Mouse (Mus musculus): ENCODE data around the gene Gng2. TPM values are rescaled to one million over a fixed set of nuclear protein-coding genes. Genes with fewer than 3 reads are reported as not detected.
"Not testable (repeated sequence)": the region's sequence is repeated elsewhere in the genome, so short reads cannot be mapped to it uniquely, and the experiment has no call there.

The Gng2 gene
- polyA plus RNA-seq, 1 experiment from 2014 or later = 32.7 TPM

DNA sequence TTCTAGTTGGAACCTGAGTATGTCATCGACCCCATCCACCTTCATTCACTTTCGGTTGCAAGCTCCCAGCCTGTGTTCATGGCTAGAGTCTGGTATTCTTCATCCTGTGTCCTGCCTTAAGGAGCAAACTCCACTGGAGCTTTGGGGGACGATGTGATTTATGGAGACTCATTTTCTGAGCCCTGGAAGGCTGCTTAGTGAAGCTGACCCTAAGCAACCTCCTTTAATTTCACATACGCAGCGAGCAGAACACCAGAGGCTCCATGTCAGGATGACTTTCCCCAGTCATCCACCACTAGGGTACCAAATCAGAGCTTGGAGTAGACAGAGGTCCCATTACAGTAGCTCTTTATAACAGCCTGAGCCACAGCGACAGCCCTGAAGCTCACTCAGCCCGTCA is 59.9 kb downstream of the Gng2 start:
- Histone ChIP-seq H3K36me3 (ENCODE audit: control insufficient read depth, insufficient read depth, low read length) (no peaks in the 10 kb centered on the region), H3K9me3 (ENCODE audit: control insufficient read depth, low read length) (no peaks in the 10 kb centered on the region), H3K4me2 (no peak overlapping the region), H3K9ac (ENCODE audit: low read depth, low read length) (no peak overlapping the region), H3K4me1 (replicated peaks; ENCODE audit: control insufficient read depth, insufficient read depth, low read length) (no peaks in the 10 kb centered on the region), H3K27me3 (replicated peaks; ENCODE audit: control insufficient read depth, insufficient read depth, low read length) (no peaks in the 10 kb centered on the region), H3K4me3 (ENCODE audit: low read depth, low read length) (no peak overlapping the region), H3K27ac (ENCODE audit: low read depth, low read length) (no peak overlapping the region)
- 85% methylated on average over 7 of the region's 7 CpGs for WGBS
- no peak for ATAC-seq (replicated peaks; ENCODE audit: low FRiP score)
- DNase-seq (ENCODE audit: low spot score) = no peak

DNA sequence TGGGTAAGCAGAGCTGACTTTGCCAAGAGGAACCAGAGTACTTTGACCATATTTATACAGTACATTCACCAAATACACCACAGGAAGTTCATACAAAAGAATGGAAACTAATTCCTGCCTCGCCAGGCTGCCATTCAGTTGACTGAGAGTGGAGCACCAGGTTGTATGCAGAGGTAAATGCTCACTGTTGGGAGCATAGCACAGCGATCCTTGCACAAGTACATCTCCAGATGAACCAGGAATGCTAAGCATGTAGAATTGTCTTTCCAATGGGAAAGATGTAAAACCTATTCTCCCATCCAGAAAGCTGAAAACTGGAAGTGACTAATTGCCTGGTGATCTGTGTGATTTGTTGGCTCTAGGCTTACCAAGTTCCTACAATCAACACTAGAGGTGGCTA is 61.1 kb downstream of the Gng2 start:
- H3K4me2 ChIP-seq = no peak overlapping the region
- H3K4me3 ChIP-seq (ENCODE audit: low read depth, low read length) = no peak overlapping the region
- no peak for ATAC-seq (replicated peaks; ENCODE audit: low FRiP score)
- no peak for DNase-seq (ENCODE audit: low spot score)
- H3K4me1 ChIP-seq (replicated peaks; ENCODE audit: control insufficient read depth, insufficient read depth, low read length) = no peaks in the 10 kb centered on the region
- WGBS = 88% methylated on average over 2 of the region's 2 CpGs
- H3K36me3 ChIP-seq (ENCODE audit: control insufficient read depth, insufficient read depth, low read length) = no peaks in the 10 kb centered on the region
- no peak overlapping the region for H3K27ac ChIP-seq (ENCODE audit: low read depth, low read length)
- H3K9ac ChIP-seq (ENCODE audit: low read depth, low read length) = no peak overlapping the region
- no peaks in the 10 kb centered on the region for H3K27me3 ChIP-seq (replicated peaks; ENCODE audit: control insufficient read depth, insufficient read depth, low read length)
- no peaks in the 10 kb centered on the region for H3K9me3 ChIP-seq (ENCODE audit: control insufficient read depth, low read length)

DNA sequence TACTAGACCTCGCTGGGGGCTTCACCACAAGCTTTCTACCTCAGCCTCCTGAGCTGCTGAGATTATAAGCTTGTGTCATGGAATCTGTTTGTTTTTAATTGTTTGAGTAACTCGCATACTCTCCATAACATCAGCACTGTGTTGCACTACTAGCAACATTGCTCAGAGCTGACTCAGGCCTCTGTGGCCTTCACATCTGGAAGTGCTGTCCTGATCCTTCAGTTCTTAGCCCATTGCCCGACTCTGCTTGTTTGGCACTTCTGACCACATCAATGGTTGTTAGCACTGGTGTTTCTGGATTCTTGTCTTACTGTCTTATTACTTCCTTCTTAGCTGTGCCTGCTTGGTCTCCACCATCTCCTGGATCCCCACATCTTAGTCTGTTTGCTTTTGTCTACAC is 64.5 kb downstream of the Gng2 start:
- Histone ChIP-seq H3K9me3 (ENCODE audit: control insufficient read depth, low read length) (no peaks in the 10 kb centered on the region), H3K9ac (ENCODE audit: low read depth, low read length) (no peak overlapping the region), H3K4me3 (ENCODE audit: low read depth, low read length) (no peak overlapping the region), H3K36me3 (ENCODE audit: control insufficient read depth, insufficient read depth, low read length) (no peaks in the 10 kb centered on the region), H3K4me1 (replicated peaks; ENCODE audit: control insufficient read depth, insufficient read depth, low read length) (no peaks in the 10 kb centered on the region), H3K27me3 (replicated peaks; ENCODE audit: control insufficient read depth, insufficient read depth, low read length) (no peaks in the 10 kb centered on the region), H3K4me2 (no peak overlapping the region), H3K27ac (ENCODE audit: low read depth, low read length) (no peak overlapping the region)
- no peak for DNase-seq (ENCODE audit: low spot score)
- no peak for ATAC-seq (replicated peaks; ENCODE audit: low FRiP score)
- WGBS = 75% methylated on average over 3 of the region's 3 CpGs

DNA sequence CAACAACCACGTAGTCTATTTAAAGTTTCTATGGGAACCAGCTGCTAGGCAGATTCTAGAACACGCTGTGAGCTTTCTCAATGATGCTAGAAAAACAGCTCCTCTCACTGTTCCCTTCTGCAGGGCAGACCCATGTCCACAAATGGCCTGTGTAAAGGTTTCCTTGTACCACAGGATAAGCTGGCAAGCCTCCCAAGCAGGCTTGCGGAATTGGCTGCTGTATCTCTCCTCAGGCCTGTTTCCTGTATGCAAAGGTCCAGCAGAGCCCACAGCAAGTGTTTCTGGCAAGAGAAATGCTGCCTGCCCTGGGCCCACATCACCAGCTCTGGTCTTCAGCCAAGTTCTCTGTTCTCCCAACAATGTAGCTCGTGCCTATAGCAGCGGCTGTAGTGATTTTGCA is 71.8 kb downstream of the Gng2 start:
- Histone ChIP-seq H3K9me3 (ENCODE audit: control insufficient read depth, low read length) (no peaks in the 10 kb centered on the region), H3K27me3 (replicated peaks; ENCODE audit: control insufficient read depth, insufficient read depth, low read length) (no peaks in the 10 kb centered on the region), H3K4me1 (replicated peaks; ENCODE audit: control insufficient read depth, insufficient read depth, low read length) (no peaks in the 10 kb centered on the region), H3K4me3 (ENCODE audit: low read depth, low read length) (no peak overlapping the region), H3K27ac (ENCODE audit: low read depth, low read length) (no peak overlapping the region), H3K4me2 (no peak overlapping the region), H3K9ac (ENCODE audit: low read depth, low read length) (no peak overlapping the region), H3K36me3 (ENCODE audit: control insufficient read depth, insufficient read depth, low read length) (no peaks in the 10 kb centered on the region)
- ATAC-seq (replicated peaks; ENCODE audit: low FRiP score) (no peak), DNase-seq (ENCODE audit: low spot score) (no peak)
- 80% methylated on average over 5 of the region's 5 CpGs for WGBS

DNA sequence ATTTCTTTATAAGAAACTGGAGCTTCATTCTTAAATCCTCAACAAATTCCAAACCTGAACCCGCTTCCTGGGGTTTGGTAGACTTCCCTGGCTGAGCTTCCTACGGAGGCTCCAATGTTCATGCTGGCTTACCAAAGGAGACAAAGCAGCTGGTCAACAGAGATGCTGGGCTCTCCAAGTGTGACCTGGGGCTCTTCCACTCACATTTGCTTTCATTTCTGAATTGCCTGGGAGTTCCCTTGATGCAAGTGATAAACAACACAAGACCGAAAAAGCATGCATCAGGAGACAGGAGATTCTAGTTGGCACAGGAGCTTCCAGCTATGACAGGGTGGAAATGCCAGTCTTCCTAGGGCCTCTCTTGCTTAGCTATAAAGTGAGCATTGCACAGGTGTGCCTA is 72.6 kb downstream of the Gng2 start:
- Histone ChIP-seq H3K36me3 (ENCODE audit: control insufficient read depth, insufficient read depth, low read length) (no peaks in the 10 kb centered on the region), H3K27me3 (replicated peaks; ENCODE audit: control insufficient read depth, insufficient read depth, low read length) (no peaks in the 10 kb centered on the region), H3K4me2 (no peak overlapping the region), H3K9ac (ENCODE audit: low read depth, low read length) (no peak overlapping the region), H3K9me3 (ENCODE audit: control insufficient read depth, low read length) (no peaks in the 10 kb centered on the region), H3K4me1 (replicated peaks; ENCODE audit: control insufficient read depth, insufficient read depth, low read length) (no peaks in the 10 kb centered on the region), H3K4me3 (ENCODE audit: low read depth, low read length) (no peak overlapping the region), H3K27ac (ENCODE audit: low read depth, low read length) (no peak overlapping the region)
- ATAC-seq (replicated peaks; ENCODE audit: low FRiP score) = no peak
- DNase-seq (ENCODE audit: low spot score) = no peak
- 77% methylated on average over 3 of the region's 3 CpGs for WGBS

DNA sequence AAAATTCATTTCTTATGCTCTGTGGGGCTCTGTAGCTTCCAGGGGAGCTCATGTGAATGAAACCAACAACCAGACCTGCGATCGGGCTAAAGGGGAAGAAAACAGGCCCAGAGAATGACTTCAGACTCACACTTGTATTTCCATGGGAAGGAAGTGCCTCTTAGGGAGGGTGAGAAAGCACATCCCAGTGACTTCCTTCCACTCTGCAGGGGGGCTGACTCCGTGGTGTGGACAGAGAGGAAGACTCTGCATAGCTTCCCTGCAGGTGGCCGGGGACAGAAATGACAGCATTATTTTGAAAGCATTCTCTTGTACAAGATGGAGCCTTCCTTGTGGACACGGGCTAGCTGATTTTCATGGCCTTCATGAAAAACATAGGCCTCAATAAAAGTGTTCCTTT is 73.4 kb downstream of the Gng2 start:
- Histone ChIP-seq H3K4me1 (replicated peaks; ENCODE audit: control insufficient read depth, insufficient read depth, low read length) (no peaks in the 10 kb centered on the region), H3K9me3 (ENCODE audit: control insufficient read depth, low read length) (no peaks in the 10 kb centered on the region), H3K36me3 (ENCODE audit: control insufficient read depth, insufficient read depth, low read length) (no peaks in the 10 kb centered on the region), H3K27me3 (replicated peaks; ENCODE audit: control insufficient read depth, insufficient read depth, low read length) (no peaks in the 10 kb centered on the region), H3K27ac (ENCODE audit: low read depth, low read length) (no peak overlapping the region), H3K9ac (ENCODE audit: low read depth, low read length) (no peak overlapping the region), H3K4me3 (ENCODE audit: low read depth, low read length) (no peak overlapping the region), H3K4me2 (no peak overlapping the region)
- 38% methylated on average over 5 of the region's 5 CpGs for WGBS
- DNase-seq (ENCODE audit: low spot score) = no peak
- ATAC-seq (replicated peaks; ENCODE audit: low FRiP score) = no peak

DNA sequence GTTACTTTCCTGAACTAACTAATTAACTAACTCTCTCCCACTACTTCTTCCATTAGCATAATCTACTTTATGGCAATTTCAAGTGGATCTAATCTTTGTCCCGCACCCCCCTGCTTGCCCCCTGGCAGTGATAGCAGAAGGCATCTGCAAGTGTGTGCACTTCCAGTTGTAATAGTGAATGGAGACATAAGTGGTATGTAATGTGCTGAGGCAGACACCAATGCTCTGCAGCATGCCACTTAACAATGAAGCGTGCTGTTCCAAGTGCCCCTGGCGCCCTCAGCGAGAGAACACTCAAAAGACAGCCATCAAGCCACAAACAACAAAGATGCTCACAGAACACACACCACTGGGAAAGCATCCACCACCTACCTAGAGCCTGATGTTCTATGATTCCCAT is 76.9 kb downstream of the Gng2 start:
- H3K27me3 ChIP-seq (replicated peaks; ENCODE audit: control insufficient read depth, insufficient read depth, low read length) = no peaks in the 10 kb centered on the region
- H3K27ac ChIP-seq (ENCODE audit: low read depth, low read length) = no peak overlapping the region
- H3K9ac ChIP-seq (ENCODE audit: low read depth, low read length) = no peak overlapping the region
- H3K36me3 ChIP-seq (ENCODE audit: control insufficient read depth, insufficient read depth, low read length) = no peaks in the 10 kb centered on the region
- no peak overlapping the region for H3K4me2 ChIP-seq
- ATAC-seq (replicated peaks; ENCODE audit: low FRiP score) (no peak), DNase-seq (ENCODE audit: low spot score) (no peak)
- H3K4me3 ChIP-seq (ENCODE audit: low read depth, low read length) = no peak overlapping the region
- H3K9me3 ChIP-seq (ENCODE audit: control insufficient read depth, low read length) = no peaks in the 10 kb centered on the region
- 83% methylated on average over 4 of the region's 4 CpGs for WGBS
- H3K4me1 ChIP-seq (replicated peaks; ENCODE audit: control insufficient read depth, insufficient read depth, low read length) = no peaks in the 10 kb centered on the region

DNA sequence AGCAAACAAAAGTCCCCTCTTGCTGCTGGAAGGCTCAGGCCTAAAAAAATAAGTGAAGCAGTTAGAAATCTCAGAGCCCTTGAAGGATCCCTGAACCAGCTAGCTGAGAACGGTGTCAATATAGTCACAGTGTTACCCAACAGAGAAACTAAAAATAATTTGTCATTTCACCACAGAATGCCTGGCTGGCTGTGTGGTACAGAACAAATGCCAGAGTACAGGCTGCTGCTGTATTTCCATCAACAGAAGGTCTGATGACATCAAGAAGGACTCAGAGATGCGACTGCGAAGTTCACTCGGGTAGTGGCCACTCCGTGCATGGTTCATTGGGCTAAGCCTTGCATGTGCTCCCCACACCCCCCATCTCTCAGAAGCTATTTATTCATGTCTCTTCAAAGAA is 89.9 kb downstream of the Gng2 start:
- 88% methylated on average over 5 of the region's 5 CpGs for WGBS
- no peak overlapping the region for H3K4me2 ChIP-seq
- no peak overlapping the region for H3K9ac ChIP-seq (ENCODE audit: low read depth, low read length)
- H3K27me3 ChIP-seq (replicated peaks; ENCODE audit: control insufficient read depth, insufficient read depth, low read length) = no peaks in the 10 kb centered on the region
- no peaks in the 10 kb centered on the region for H3K36me3 ChIP-seq (ENCODE audit: control insufficient read depth, insufficient read depth, low read length)
- no peaks in the 10 kb centered on the region for H3K4me1 ChIP-seq (replicated peaks; ENCODE audit: control insufficient read depth, insufficient read depth, low read length)
- H3K4me3 ChIP-seq (ENCODE audit: low read depth, low read length) = no peak overlapping the region
- ATAC-seq (replicated peaks; ENCODE audit: low FRiP score) (no peak), DNase-seq (ENCODE audit: low spot score) (no peak)
- no peak overlapping the region for H3K27ac ChIP-seq (ENCODE audit: low read depth, low read length)
- no peaks in the 10 kb centered on the region for H3K9me3 ChIP-seq (ENCODE audit: control insufficient read depth, low read length)

DNA sequence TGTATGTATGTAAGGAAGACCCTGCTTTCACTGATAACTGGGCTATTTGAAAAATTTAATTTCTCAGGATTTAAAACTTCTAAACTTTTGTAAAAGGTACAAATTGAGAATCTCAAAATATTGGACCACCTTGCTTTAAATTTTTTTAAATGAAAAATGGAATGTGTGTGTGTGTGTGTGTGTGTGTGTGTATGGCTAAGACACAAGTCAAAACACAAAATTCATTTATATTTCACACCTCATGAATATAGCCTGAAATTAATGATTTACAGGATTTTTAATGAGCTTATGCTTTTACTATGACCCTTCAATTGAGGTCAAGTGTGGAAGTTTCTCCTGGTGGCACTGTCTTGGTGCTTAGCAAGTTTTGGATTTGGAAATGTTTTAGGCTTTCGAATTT is 93.0 kb downstream of the Gng2 start:
- H3K4me2 ChIP-seq; H3K4me3 ChIP-seq (ENCODE audit: low read depth, low read length); H3K27me3 ChIP-seq (replicated peaks; ENCODE audit: control insufficient read depth, insufficient read depth, low read length); H3K36me3 ChIP-seq (ENCODE audit: control insufficient read depth, insufficient read depth, low read length); H3K9ac ChIP-seq (ENCODE audit: low read depth, low read length); H3K27ac ChIP-seq (ENCODE audit: low read depth, low read length); DNase-seq (ENCODE audit: low spot score); ATAC-seq (replicated peaks; ENCODE audit: low FRiP score); H3K9me3 ChIP-seq (ENCODE audit: control insufficient read depth, low read length); H3K4me1 ChIP-seq (replicated peaks; ENCODE audit: control insufficient read depth, insufficient read depth, low read length): not testable (repeated sequence)
- 81% methylated on average over 1 of the region's 1 CpGs for WGBS
